Mouse (Mus musculus): Measurements from ENCODE around the gene Cd93.

Cd93 gene

DNA sequence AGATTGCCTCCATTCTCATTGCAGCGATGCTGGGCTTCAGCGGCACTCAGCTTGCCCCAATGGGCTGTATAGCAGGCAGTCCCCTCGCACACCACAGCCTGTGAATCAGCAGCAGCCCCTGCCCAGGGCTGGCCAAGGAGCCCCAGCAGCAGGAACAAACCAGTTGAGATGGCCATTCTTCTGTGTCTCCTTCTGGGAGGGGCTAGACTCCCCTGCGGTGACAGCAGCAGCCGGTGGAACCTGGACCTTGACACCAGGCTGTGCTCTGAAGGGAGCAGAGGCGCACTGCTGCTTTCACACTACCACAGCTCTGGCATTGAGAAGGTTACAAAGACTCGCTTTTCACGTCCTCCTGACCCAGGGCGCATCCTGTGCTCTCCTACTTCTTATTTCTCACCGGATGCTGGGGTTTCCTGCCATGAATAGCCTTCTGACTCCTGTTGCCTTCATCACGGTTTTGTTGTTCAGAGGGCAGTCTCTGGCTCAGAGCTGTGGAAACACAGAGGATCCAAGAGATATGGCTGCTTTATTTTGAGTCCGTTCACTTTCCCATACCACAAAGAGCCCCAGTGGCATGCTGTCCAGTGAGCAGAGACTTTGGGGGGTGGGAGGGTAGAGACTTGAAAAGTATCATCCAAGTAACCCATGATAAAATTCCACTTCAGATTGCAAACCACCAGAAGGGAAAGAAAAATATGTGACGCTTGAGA is at the start of gene Cd93:
TSS of gene Cd93 (minus strand) at position 315 of the 710 bp plus-strand sequence.
- peak; percentile 44 for DNase-seq (ENCODE audit: low read depth, low spot score)

DNA sequence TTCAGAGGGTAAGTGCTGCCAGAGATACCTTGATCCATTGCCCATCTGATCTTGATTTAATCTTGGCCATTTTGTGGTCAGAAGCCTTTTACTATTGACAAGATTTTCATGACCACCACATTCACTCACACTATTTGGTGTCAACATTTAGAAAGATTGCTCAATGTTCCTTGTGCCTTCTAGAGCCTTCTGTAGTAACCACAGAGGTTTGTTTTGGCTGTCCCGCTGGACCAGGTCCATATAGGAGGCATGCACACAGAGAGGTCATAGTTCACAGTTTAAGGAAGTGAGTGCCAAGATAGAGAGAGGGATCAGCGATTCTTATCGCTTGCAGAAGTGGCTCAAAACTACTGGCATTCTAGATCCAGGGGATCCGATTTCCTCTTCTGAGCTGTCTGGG is 48.7 kb upstream of the Cd93 start:
- DNase-seq (ENCODE audit: low read depth, low spot score) = peak; percentile 48

DNA sequence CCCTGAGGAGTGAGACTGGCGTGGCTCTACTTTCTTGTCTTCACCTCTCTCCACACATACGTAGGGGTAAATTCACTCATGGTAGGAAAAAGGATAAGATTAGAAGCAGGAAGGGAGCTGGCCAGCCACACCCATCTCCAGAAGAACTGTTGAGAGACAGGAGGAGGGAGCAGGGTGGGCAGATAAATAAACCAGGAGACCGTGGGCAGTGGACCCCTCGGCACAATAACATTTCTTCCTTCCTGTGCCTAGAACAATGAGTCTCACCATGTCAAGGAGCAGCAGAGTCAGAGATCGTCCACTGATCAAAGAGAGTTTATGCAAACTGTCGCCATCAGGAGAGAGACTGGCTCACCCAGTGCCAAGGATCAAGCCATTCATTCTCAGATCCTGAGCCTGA is 46.8 kb upstream of the Cd93 start:
- no peak for DNase-seq (ENCODE audit: low read depth, low spot score)

DNA sequence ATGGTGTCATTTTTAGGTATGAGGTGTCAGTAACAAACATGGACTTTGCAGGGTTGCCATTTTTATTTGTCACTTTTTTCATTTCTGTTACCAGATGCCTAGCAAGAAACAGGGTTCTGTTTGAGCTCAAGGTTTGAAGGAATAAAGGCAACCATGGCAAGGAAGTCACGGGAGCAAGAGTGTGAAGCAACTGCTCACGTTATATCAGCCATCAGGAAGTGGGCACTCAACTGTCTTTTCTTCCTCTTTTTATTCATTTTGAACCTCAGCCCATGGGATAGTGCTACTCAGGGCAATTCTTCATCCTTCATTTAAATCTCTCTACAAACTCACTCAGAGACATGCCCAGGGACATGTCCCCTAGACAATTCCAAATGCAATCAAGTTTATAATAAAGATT is 45.5 kb upstream of the Cd93 start:
- DNase-seq (ENCODE audit: low read depth, low spot score) = no peak

DNA sequence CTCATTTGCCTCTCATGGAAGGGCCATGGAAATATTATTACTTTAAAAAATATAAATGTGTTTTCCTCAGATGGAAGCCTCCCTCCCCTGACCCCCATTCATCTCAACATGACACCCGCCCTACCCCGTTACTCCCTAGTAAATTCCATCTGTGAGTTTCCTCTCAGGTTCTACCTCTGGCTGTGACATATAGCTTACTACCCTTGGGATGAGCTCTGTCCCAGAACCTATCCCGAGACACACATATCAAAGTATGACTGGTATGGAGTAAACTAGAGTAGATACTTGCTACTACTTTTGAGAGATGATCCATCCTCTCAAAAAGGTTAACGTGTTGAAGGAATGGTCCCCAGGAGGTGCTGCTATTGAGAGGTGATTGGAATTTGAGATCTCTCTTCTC is 42.2 kb upstream of the Cd93 start:
- DNase-seq (ENCODE audit: low read depth, low spot score) = no peak

DNA sequence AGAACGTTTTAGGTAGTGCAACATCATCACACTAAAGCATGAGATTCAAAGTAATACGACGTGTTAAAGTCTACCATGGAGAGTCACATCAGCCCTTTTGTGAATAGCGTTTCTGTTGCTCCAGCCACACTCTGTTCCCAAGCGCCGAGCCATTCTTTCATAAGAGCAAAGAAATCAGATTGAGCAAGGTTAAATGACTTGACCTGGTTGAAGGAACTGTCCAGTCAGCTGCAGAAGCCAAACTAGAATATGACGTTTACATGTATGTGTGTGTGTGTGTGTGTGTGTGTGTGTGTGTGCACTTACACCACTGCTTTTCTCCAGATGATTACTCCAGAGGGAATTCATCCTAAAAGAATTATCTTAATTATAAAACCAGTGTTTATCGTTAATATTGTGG is 37.0 kb upstream of the Cd93 start:
- no peak for DNase-seq (ENCODE audit: low read depth, low spot score)

DNA sequence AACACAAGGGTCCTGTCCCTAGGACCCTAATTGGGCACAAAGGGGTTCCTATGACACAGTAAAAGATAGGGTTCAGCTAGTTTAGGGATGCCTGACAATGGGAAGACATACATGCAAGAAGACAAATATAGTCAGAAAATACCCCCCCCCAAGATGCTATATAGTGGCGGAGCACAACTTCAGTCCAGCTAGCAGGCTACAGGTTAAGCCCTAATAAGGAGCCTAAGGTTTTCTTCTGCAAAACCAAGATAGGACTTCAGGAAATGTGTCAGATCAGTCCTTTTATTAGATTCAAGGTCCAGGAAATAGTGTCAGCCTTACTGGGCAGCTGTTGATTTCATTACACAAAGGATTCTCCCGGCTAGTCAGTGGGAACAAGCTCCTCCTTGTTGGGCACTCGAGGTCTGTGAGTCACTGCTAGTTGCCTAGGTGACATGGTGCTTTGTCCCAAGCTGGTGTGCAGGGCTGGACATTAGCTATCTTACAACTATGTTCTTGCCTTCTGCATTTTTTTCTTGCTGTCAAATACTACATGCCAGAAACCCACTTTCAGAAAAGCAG is 34.9 kb upstream of the Cd93 start:
- peak; percentile 85 for DNase-seq (ENCODE audit: low read depth, low spot score)

DNA sequence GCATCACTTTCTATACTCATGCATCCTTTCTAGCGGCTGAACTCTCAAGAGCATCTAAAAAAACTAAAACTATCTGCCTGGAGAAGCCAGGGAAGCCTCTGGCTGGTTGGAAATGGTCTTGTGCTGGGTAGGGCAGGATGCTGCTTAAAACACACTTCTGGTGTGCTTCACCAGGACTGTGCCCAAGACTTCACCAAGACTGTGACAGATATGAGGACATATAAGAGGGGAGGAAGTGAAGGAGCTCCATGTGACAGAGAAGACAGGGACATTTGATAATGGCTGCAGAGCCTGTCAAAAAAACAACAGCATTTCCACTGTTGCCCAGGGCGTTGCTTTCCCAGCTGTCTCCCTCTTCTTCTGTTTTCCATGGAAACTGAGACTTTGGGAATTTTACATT is 34.0 kb upstream of the Cd93 start:
- no peak for DNase-seq (ENCODE audit: low read depth, low spot score)

DNA sequence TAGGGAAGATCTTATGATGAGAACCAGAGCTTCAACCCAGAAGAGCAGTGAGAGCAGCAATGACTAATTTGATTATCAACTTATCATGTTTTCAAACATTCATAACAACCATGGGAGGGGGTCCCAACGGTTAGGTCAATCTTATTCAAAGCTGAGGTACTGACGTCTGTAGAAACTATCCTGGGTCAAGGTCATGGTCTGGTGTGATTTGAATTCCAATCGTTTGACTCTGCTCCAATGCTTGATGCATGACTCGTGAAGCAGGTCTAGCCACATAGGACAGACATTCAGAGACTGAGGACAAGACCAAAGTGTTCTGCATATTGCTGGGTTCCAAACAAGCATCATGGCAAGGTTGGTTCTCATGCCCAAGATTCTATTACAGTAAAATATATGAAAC is 33.2 kb upstream of the Cd93 start:
- no peak for DNase-seq (ENCODE audit: low read depth, low spot score)

DNA sequence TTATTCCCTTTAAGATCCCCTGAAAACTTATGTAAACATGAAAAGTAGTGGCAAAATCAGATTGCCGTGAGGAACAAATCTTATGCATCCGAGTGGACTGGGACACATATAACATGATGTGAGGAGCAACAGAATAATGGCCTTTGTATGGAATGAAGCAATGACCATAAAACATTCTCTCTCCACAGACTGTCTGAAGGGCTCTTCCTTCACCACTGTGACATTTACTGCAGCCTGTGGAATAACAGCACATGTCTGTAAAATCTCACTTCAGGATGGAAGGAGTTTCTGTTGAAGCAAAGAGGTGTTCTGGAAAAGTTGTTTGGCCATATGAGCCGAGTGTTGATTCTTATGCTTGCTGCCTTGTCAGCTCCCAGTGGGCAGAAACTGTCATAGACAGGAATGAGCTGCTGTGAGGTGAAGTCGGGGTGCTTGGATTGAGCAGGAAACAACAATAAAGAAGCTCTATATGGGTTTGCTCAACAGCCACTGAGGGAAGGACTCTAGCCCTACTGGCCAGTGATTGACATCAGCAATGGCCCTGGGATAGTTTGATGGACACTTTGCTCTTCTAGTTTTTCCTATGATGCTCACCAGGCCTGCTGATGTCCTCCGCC is 32.6 kb upstream of the Cd93 start:
- no peak for DNase-seq (ENCODE audit: low read depth, low spot score)

DNA sequence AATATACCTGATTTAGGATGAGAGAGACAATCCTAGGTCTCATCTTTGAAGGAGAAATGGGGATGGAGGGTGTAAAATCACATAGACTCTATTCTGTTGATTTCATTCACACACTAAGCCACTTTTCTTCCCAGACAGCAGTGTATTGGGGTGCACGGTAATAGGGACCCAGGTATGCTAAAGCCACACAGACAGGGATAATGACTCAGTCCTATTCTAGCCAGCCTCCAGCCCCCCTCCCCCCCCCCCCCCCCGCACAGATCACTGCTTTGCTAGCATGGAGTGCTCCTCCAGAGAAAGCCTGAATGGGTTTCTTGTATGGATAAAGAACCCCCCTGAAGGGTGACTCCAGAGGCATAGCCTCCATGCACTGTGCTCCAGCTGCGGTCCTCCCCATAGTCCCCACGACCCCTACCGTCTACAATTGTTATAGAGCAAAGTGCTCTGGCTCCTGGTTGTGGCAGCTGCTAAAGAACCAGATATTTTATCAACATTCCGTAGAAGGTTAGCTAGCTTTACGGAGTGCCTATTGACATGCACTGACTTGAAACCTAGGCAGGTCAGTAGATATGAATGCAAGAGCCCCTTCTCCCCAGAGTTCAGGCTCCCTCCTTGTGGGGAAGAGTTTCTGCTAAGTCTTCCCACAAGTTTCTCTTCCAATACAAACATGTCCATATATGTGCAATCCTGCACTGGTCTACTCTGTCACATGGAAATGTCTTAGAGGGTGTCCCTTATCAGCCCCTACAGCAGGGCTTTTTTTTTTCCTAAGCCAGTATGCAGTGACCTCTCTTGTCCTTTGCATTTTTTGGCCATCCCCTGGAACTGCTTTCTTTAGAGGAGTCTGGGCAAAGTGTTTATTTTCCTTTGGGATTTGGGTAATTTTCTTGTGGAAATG is 26.2 kb upstream of the Cd93 start:
- DNase-seq (ENCODE audit: low read depth, low spot score) = no peak

DNA sequence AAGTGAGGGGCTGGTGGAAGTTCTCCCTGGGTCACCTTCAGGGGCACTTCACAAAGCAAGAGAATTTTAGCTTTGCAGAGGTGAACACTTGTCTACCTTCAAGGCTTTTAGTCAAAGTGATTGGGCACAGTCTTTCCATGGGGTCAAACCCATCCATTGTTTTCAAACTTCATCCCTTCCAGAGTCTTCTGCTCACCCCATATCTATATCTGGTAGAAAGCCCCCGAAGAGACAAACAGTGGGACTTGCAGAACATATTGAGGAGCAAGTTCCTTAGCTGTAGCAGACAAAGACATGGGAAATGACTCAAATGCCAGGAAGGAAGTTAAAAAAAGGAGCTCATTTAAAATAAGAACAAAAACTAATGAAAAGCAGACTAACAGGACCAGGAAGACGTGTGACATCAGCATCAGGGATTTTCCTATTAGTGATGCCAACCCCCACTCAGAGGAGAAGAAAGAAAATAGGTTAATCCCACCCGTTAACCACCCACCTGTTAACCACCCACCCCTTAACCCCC is 24.6 kb upstream of the Cd93 start:
- DNase-seq (ENCODE audit: low read depth, low spot score) = no peak

DNA sequence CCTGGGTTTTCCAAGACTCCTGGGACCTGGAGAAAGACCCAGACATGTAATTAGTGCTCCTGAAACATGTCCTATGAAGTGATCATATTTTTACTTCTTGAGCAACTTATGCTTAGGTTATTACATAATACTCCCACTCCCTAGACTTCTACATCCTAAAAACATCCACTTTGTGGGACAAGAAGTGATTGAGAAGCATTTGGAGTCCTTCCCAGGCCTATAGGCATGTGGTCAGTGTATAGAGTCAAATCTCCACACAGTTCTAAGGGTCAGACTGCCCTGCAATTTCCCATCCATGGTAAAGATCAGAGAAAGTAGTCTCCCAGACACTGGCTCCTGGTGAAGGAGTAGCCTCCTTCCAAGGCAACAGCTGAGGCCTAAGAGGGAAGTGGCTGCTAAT is 12.0 kb upstream of the Cd93 start:
- DNase-seq (ENCODE audit: low read depth, low spot score) = no peak

DNA sequence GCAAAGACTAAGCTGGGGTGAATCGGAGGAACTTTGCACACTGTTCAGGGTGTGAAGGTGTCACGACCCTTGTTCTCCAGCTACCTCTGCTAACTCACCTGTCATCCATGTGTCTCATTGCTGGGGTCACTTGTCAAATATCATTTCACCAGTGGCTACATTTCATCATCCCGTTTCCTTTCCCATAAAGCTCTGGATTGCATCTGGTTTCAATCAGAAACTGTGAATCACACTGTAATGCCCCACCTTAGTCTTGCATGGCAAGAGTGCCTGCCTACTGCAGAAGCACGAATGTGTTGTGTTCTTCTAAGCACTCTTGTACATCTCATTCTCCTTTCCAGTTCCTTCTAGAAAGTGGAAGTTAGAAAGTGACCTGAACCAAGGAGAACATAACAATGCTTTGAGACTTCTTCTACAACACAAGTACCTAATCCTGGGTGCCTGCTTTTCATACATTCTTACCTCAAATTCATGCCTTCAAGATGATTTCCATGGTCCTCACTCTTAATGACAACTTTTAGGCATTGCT is 10.7 kb upstream of the Cd93 start:
- DNase-seq (ENCODE audit: low read depth, low spot score) = no peak

DNA sequence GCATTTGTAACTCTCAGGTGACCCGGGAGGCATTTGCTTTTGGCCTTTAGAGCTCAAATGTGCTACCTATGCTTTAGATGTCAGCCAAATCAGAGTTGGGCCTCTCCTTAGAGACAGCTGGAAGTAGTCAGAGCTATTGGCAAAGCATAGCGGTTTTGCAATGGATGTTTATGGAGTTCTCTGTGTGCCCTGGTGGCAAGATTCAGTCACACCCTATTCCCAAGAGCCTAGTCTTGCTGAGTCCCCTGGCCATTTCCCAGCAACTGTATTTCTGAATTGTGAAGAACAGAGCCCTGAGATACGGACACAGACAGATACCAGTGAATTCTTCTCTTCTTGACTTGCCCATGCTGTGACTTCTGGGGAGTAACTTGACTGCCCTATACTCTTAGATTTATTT is 9.7 kb upstream of the Cd93 start:
- peak; percentile 86 for DNase-seq (ENCODE audit: low read depth, low spot score)

DNA sequence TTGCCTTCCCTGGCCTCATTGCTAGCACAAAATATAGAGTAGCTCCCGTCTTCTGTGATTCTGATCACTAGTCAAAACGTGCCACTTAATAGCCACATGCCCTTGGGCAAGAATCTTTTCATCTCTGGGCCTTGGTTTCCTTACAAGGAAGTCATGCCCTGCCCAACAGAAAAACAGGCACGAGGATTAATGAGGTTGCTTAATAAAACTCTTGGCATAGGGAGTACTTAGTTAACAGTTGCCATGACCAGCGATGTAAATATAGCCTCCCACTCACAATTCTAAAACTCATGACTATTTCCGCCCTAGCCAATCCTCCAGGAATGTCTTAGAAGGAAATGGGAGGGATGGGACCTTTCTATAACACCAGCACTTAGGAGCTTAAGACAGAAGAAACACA is 8.1 kb upstream of the Cd93 start:
- no peak for DNase-seq (ENCODE audit: low read depth, low spot score)

DNA sequence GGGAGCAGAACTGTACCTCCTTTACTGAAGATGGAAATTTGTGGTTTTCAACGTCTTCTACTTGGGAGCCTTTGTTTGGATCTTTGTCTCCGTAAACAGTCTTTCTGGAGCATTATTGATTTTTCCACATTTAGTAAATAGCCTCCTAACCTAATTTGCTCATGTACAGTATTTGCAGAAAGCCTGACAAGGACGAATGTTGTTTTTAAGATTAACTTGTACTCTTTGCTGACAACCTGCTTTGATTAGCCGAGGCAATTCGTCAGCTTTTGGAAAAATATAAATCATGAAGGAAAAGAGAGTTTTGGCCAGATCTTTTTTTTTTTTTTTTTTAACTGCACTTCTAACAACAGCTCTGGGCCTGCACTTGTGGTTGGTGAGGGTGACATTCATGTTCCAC is 7.3 kb upstream of the Cd93 start:
- no peak for DNase-seq (ENCODE audit: low read depth, low spot score)

DNA sequence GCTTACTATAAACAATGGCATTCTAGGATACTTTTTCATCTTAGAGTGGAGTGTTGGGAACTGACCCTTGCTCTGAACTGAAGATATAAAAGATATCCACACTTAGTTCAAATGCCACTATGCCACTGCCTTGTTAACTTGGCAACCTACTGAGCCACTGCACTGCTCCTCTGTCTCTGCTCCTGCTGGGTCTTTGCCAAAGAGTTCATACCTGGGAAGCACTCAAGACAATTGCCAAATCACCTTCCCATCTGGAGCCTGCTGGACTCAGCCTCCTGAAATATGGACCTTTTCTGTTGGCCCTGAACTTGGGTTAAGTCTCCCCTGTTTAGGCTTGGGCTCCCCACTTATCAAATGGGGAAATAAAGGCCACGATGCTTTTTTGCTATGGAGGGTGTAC is 6.3 kb upstream of the Cd93 start:
- no peak for DNase-seq (ENCODE audit: low read depth, low spot score)

DNA sequence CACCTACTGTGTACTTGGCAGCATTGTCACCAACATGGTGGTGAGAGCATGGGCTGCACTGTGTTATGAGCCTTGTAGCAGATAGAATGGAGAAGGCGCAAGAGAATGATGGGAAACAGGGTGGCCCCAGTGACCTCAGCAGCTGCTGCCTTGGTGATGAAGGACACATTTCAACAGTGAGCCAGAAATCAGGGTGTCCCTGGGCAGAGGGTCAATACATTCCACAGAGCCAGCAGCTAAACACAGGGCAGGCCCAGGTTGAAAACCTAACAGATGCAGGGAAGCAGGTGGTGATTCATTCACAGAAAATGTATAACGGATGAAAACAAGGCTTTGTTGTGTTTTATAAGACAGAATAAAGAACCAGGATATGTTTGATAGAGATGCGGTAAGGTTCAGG is 3.1 kb upstream of the Cd93 start:
- DNase-seq (ENCODE audit: low read depth, low spot score) = no peak

DNA sequence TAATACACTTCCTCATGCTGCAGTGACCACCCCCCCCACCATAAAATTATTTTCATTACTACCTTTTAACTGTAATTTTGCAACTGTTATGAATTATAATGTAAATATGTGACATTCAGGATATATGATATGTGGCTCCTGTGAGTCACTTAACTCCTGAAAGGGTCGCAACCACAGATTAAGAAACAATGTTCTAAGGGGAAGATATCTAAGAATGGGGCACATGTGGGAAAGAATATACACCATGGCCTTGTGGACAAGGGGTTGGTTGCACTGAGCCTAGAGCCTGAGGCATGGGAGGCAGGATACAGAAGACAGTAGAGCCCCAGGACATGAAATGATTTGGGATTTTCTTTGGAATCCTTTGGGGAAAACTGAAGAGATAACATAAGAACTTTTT is 2.3 kb upstream of the Cd93 start:
- DNase-seq (ENCODE audit: low read depth, low spot score) = no peak

DNA sequence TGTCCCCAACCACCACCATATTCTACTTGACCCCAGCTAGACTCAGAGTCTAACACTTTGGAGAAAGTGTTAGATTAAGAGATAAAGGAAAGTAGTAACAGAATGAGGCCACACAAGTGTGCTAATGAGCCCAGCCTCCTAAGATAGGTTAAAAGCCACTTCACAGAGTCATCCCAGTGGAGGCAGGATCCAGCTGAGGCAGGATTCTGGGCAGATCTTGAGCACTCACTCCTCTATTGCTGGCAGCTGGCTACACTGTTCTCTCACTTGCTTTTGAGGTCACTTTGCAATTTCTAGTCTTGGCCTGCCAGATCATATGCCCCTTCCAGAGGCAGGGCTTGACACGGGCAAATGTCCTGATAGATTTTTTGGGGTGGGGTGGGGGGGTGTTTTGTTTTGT is 1.1 kb upstream of the Cd93 start:
- DNase-seq (ENCODE audit: low read depth, low spot score) = no peak

DNA sequence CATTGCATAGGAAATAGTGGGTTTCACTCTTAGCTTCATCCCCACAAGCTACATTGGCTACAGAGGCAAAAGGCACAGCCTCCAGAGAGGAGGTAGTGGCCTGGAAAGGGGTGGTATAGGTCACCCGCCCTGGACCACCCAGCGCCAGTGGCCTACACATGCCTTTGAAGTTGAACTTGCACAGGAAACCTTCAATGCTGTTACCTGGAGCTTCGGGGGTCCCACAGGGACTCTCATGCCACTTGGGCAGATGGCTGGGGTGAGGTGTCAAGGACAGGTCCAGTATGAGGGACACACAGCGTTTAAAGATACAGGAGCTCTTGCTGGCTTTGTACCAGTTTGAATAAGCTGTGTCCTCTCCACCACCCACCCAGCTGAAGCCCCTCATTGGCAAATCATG is 653 bp downstream of the Cd93 start:
- no peak for DNase-seq (ENCODE audit: low read depth, low spot score)
